Mouse (Mus musculus): ENCODE results near the gene Drap1. TPM values are rescaled to one million over a fixed set of nuclear protein-coding genes. Genes with fewer than 3 reads are reported as not detected.

Gene Drap1
- polyA plus RNA-seq, 1 experiment from 2014 or later = 329 TPM

DNA sequence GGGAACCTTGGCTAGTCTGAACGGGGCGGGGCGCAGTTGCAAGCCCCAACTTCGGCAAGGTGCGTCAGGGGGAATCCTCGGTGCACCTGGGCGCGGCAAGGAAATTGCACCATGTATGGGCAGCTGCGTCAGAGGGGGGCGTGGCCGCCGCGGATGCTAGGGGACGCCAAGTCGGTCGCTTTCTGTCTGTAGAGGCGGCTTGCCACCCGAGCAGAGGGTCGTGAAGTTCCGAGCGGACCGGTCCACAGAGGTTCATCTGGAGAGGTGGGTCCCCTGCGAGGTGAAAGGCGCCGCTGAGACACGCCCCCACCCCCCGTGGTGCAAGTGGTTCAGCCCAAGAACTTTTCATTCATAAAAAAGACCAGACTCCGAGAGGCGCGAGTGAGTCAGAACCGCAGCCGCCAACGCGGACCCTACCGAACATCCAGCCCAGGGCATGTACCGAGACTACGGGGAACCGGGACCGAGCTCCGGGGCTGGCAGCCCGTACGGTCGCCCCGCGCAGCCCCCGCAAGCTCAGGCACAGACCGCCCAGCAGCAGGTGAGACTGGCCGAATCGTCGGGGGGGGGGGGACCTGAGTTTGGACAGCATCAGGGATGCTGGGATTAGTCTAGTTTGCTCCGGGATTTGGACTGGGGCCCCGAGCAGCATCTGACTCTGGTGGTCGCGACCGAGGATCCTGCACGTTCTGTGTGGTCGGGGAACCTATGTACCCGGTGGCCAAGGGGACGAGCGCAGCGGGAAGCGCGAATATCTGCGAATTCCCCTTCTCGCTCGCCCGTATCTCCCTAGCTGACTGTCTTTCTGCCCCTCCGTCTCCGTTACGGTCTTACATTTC lies 23.0 kb upstream of the Drap1 start, which contains the start of gene Fosl1:
Gene Fosl1, plus strand, starts transcription at position 33 of the 839 bp plus-strand sequence.
- Histone ChIP-seq H3K36me3 (no peaks in the 10 kb centered on the region; the same call in 1 of the 2 replicates), H3K9ac (replicated peaks) (peak within 1 kb of the TSS; percentile 43), H3K4me1 (peaks cover 21% of the 10 kb centered on the region), H3K27me3 (replicated peaks) (peaks cover 64% of the 10 kb centered on the region), H3K27ac (replicated peaks) (no peak within 1 kb of the TSS), H3K4me3 (replicated peaks) (peak within 1 kb of the TSS; percentile 54), H3K9me3 (replicated peaks) (no peaks in the 10 kb centered on the region; the same call in 1 of the 2 replicates), H3K4me2 (peak within 1 kb of the TSS; percentile 96)
- ATAC-seq (ENCODE audit: low FRiP score) = peak; percentile 77
- under 1% methylated on average over 69 of the region's 70 CpGs for WGBS

DNA sequence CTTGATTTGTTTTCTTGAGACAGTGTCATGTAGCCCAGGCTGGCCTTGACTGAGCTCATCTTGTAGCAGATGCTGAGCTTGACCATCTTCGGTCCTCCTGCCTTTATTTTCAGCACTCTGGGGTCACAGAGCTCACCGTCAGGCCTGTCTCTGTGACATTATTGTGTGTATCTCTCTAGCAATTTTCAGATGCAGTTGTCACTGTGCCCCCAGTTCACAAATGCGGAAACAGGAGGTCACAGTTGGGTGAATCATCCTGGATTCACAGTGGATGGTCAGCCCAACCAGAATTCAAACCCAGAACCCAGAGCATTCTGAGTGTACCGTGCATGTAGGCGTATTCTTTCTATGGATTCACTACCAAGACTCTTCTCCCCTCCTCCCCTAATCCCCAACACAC lies 21.0 kb upstream of the Drap1 start:
- H3K9me3 ChIP-seq (replicated peaks) = no peaks in the 10 kb centered on the region; the same call in 1 of the 2 replicates
- H3K27ac ChIP-seq (replicated peaks) = no peak overlapping the region
- peaks cover 21% of the 10 kb centered on the region for H3K4me1 ChIP-seq
- no peak overlapping the region for H3K4me3 ChIP-seq (replicated peaks)
- H3K4me2 ChIP-seq = no peak overlapping the region
- no peak overlapping the region for H3K9ac ChIP-seq (replicated peaks)
- 92% methylated on average over 5 of the region's 5 CpGs for WGBS
- no peaks in the 10 kb centered on the region for H3K36me3 ChIP-seq
- H3K27me3 ChIP-seq (replicated peaks) = peaks cover 61% of the 10 kb centered on the region
- ATAC-seq (ENCODE audit: low FRiP score) = no peak

DNA sequence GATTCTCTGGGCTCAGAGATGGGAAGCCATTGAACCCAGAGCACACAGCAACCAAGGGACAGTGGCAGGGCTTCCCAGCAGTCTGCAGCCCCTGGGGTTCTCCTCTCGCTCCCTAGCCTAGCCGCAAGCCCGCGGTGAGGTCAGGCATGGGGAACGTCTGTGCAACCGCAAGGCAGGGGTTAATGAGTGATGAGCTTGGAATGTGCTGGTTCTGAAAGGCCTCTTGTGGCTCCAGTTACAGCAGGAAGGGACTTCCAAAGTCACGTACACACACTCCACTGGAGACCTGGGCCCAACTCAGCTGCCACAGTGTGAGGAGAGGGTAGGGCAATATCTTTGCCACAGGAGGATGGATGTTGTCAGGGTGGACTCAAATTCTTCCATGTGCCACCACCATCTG lies 20.2 kb upstream of the Drap1 start:
- Histone ChIP-seq H3K27me3 (replicated peaks) (peaks cover 53% of the 10 kb centered on the region), H3K9ac (replicated peaks) (no peak overlapping the region), H3K36me3 (no peaks in the 10 kb centered on the region), H3K9me3 (replicated peaks) (peaks cover 3% of the 10 kb centered on the region; the same call in 1 of the 2 replicates), H3K4me2 (no peak overlapping the region), H3K4me3 (replicated peaks) (no peak overlapping the region), H3K27ac (replicated peaks) (no peak overlapping the region), H3K4me1 (peaks cover 21% of the 10 kb centered on the region)
- 35% methylated on average over 7 of the region's 7 CpGs for WGBS
- no peak for ATAC-seq (ENCODE audit: low FRiP score)

DNA sequence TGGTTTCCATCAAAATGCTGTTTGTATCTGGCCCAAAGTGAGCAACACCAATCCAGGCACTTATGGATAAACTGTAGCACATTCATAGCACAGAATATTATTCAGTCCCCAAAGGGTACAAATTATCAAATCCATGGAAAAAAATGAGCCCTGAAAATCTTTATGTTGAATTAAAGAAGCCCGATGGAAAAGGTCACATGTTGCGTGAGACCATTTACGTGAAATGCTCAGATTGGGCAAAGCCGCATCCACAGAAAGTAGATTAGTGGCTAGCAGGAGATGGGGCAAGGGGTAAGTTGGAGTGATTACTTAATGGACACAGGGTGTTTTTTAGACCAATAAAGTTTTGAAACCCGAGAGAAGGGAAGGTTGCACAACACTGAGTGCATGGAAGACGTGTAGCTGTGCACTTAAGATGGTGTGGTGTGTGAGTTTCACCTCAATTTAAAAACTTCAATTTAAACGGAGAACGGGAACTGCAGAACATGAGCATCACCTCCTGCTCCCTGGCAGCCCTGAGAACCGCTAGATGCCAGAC lies 19.7 kb upstream of the Drap1 start:
- Histone ChIP-seq H3K9ac (replicated peaks) (no peak overlapping the region), H3K27me3 (replicated peaks) (peaks cover 48% of the 10 kb centered on the region), H3K4me3 (replicated peaks) (no peak overlapping the region), H3K27ac (replicated peaks) (no peak overlapping the region), H3K4me2 (no peak overlapping the region), H3K36me3 (no peaks in the 10 kb centered on the region), H3K4me1 (peaks cover 21% of the 10 kb centered on the region), H3K9me3 (replicated peaks) (peaks cover 3% of the 10 kb centered on the region; the same call in 1 of the 2 replicates)
- 69% methylated on average over 9 of the region's 9 CpGs for WGBS
- no peak for ATAC-seq (ENCODE audit: low FRiP score)

DNA sequence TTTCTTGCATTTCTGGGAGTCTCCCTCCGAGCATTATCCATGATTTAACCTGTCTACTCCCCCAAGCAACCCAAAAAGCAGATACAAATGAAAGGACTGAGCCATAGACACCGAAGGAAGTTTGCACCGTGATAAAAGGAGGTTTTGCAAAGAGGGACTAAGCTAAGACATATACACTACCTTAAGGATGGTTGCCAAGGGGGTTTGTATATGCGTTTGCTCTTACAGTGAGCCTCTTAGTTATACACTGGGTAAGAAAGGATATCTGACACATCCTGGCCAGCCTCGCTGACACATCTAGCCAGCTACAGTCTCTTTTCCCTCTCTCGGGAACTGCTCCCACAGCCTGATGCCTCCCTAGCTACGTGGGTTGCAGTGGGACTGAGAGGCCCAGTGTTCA lies 9.2 kb upstream of the Drap1 start:
- Histone ChIP-seq H3K27ac (replicated peaks) (peak overlapping the region; percentile 60; the same call in 1 of the 2 replicates), H3K4me1 (peaks cover 15% of the 10 kb centered on the region), H3K36me3 (no peaks in the 10 kb centered on the region), H3K4me3 (replicated peaks) (no peak overlapping the region), H3K4me2 (peak overlapping the region; percentile 58), H3K27me3 (replicated peaks) (no peaks in the 10 kb centered on the region; the same call in 1 of the 2 replicates), H3K9me3 (replicated peaks) (no peaks in the 10 kb centered on the region), H3K9ac (replicated peaks) (peak overlapping the region; percentile 15; the same call in 1 of the 2 replicates)
- ATAC-seq (ENCODE audit: low FRiP score) = no peak
- 75% methylated on average over 7 of the region's 7 CpGs for WGBS

DNA sequence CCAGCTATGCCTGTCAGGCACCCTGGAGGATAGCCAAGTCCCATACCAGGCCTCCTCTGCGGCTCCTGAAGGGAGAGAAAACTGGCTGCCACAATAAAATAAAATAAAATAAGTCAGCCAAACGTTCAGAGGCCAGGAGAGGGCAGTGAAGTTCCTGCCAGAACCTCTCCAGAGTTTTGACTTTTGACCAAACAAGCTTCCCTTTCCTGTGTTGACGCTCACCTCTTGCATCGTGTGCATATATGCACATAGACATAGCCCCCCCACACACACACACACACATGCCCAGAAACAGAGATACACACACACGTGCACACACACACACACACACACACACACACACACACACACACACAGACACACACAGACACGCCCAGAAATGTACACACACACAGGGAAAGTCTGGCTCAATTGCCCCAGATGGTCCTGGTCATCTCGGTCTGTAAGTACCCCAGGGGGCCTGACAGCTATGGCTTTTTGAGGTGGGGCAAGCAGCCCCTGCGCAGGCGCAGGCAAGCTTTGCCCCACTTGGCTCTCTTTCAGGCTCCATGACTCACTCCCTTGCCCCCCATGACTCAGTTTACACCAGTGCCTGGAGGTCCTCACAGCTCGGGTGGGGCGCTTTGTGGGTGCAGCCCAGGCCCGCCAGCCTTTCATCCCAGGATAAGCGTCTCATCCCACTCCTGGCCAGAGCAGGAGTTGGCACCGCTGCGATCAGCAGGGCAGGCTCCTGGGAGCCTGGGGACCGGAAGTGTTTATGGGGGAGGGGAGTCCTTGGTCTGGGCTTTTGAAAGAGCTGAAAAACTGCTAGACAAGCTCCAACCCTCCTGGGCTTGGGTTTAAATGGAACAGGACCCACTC lies 8.4 kb upstream of the Drap1 start:
- Histone ChIP-seq H3K27me3 (replicated peaks) (no peaks in the 10 kb centered on the region; the same call in 1 of the 2 replicates), H3K4me2 (peak overlapping the region; percentile 58), H3K4me1 (peaks cover 17% of the 10 kb centered on the region), H3K36me3 (no peaks in the 10 kb centered on the region), H3K9me3 (replicated peaks) (no peaks in the 10 kb centered on the region), H3K27ac (replicated peaks) (peak overlapping the region; percentile 60), H3K9ac (replicated peaks) (peak overlapping the region; percentile 15; the same call in 1 of the 2 replicates), H3K4me3 (replicated peaks) (peak overlapping the region; percentile 21)
- ATAC-seq (ENCODE audit: low FRiP score) = no peak
- WGBS = 12% methylated on average over 16 of the region's 16 CpGs

DNA sequence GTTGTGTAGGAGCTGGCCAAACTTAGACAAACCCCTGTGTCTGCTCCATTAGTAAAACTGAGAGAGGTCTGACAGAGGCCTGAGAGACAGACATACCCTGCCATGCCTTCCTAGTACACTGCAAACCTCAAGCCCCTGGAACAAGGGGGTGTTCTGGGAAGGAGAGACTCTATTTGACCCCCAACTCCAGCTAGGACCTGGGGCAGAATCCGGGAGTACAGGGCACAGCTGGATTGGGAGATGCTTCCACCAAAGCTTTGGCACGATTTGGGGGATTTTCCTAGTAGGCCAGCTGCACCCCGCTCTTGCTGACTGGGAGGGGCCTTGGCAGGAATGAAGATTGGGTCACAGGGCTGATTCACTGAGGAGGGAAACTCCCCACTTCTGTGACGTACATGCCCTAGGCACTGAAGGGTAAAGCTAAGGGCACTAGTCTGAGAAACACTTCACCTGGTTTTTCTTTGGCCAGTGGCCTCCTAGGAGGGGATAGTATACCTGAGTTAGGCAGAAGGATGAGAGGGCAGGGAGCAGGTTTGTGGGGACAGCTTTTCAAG lies 7.2 kb upstream of the Drap1 start:
- peaks cover 26% of the 10 kb centered on the region for H3K4me1 ChIP-seq
- no peak overlapping the region for H3K4me3 ChIP-seq (replicated peaks)
- H3K27me3 ChIP-seq (replicated peaks) = no peaks in the 10 kb centered on the region; the same call in 1 of the 2 replicates
- no peak overlapping the region for H3K27ac ChIP-seq (replicated peaks)
- H3K9ac ChIP-seq (replicated peaks) = no peak overlapping the region; the same call in 1 of the 2 replicates
- H3K9me3 ChIP-seq (replicated peaks) = no peaks in the 10 kb centered on the region
- H3K36me3 ChIP-seq = peaks cover 7% of the 10 kb centered on the region
- no peak for ATAC-seq (ENCODE audit: low FRiP score)
- 73% methylated on average over 4 of the region's 4 CpGs for WGBS
- no peak overlapping the region for H3K4me2 ChIP-seq

DNA sequence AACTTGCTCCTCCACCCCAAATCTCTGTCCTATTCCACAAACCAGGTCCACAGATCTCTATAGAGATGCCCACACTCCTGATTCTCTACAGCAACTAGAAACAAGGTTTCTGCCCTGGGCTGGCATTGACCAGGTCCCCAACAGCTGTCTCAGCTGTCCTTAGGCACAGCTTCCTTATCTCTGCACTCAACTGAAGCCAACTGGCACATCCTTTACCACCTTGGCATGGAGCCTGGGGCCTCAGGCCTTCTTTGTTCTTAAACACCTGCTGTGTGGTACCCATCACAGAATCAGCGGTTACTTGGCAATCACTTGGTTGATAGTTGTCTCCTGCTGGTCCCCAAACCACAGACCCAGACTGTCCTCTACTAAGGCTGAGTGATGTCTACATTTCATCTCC lies 5.6 kb upstream of the Drap1 start:
- WGBS = 75% methylated on average over 1 of the region's 1 CpGs
- Histone ChIP-seq H3K4me1 (peaks cover 41% of the 10 kb centered on the region), H3K9me3 (replicated peaks) (no peaks in the 10 kb centered on the region), H3K36me3 (peaks cover 15% of the 10 kb centered on the region), H3K27me3 (replicated peaks) (no peaks in the 10 kb centered on the region), H3K9ac (replicated peaks) (no peak overlapping the region), H3K4me2 (no peak overlapping the region), H3K4me3 (replicated peaks) (no peak overlapping the region), H3K27ac (replicated peaks) (no peak overlapping the region)
- no peak for ATAC-seq (ENCODE audit: low FRiP score)

DNA sequence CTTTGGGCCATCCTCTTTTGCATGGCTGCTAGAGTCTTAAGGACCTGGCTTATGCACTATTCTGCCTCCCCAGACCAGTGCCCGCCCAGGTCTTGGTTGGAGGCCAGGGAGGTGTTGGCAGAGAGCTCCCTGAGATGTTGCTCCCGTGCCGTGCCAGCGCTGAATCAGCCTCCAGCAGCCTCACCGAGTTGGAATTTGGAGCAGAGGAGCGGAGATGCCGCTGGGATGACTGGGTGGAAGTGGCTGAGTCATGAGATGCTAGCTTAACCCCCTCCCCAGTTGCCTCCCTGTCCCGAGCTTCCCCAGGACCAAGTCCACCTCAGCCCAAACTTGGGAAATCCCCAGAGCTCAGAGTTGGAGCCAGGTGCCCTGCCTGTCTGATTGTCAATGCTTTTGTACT lies 5.0 kb upstream of the Drap1 start:
- ATAC-seq (ENCODE audit: low FRiP score) = no peak
- Histone ChIP-seq H3K27ac (replicated peaks) (no peak overlapping the region), H3K4me3 (replicated peaks) (no peak overlapping the region), H3K4me1 (peaks cover 41% of the 10 kb centered on the region), H3K9ac (replicated peaks) (no peak overlapping the region), H3K9me3 (replicated peaks) (no peaks in the 10 kb centered on the region), H3K27me3 (replicated peaks) (no peaks in the 10 kb centered on the region), H3K4me2 (no peak overlapping the region), H3K36me3 (peaks cover 15% of the 10 kb centered on the region)
- WGBS = 77% methylated on average over 8 of the region's 8 CpGs

DNA sequence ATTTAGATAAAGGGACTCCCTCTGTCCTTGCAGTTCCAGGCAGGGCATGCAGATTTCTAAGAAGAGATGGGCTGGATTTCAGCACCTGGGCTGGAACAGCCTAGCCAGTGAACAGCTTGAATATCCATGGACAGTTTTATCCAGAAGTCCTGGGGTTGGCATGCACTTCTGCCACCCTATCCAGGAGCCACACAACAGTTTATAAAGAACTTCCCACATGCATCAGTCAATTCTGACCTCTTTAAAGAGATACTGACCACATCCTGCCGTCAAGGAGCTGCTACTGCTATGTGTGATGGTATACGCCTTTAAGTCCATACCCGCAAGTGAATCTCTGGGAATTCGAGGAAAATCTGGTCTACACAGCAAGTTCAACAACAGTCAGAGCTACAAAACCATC lies 4.4 kb upstream of the Drap1 start:
- no peak overlapping the region for H3K9ac ChIP-seq (replicated peaks)
- H3K4me2 ChIP-seq = no peak overlapping the region
- H3K9me3 ChIP-seq (replicated peaks) = no peaks in the 10 kb centered on the region
- no peak for ATAC-seq (ENCODE audit: low FRiP score)
- peaks cover 41% of the 10 kb centered on the region for H3K4me1 ChIP-seq
- peaks cover 15% of the 10 kb centered on the region for H3K36me3 ChIP-seq
- no peak overlapping the region for H3K4me3 ChIP-seq (replicated peaks)
- no peak overlapping the region for H3K27ac ChIP-seq (replicated peaks)
- 92% methylated on average over 4 of the region's 4 CpGs for WGBS
- no peaks in the 10 kb centered on the region for H3K27me3 ChIP-seq (replicated peaks)

DNA sequence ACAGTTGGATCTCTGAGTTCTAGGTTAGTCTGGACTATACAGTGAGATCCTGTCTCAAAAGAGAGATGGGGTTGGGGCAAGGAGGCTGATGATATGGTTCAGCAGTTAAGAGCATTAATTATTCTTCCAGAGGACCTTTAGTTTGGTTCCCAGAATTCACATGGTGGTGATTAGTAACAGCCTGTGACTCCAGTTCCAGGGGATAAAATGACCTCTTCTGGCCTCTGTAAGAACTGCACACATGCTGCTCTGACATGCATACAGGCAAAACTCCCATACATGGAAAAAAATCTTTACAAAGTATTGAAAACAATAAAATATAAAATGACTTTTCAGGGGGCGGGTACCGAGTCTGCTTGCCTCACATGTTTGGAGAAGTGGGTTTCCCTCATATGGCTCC lies 3.3 kb upstream of the Drap1 start:
- no peak overlapping the region for H3K9ac ChIP-seq (replicated peaks)
- H3K4me3 ChIP-seq (replicated peaks) = no peak overlapping the region
- ATAC-seq (ENCODE audit: low FRiP score) = no peak
- H3K27ac ChIP-seq (replicated peaks) = no peak overlapping the region
- H3K4me2 ChIP-seq = no peak overlapping the region
- H3K4me1 ChIP-seq = peaks cover 40% of the 10 kb centered on the region
- 88% methylated on average over 2 of the region's 2 CpGs for WGBS
- no peaks in the 10 kb centered on the region for H3K27me3 ChIP-seq (replicated peaks)
- H3K9me3 ChIP-seq (replicated peaks) = no peaks in the 10 kb centered on the region
- peaks cover 15% of the 10 kb centered on the region for H3K36me3 ChIP-seq

Data from neural tube, embryonic 15.5 days (tissue).